Mouse (Mus musculus) left cerebral cortex, postnatal 14 days (tissue): Measurements from ENCODE around the gene Nfkbia. TPM values are rescaled to one million over a fixed set of nuclear protein-coding genes. Genes with fewer than 3 reads are reported as not detected.

Experiments used
- DNase-seq, 2 experiments: peaks; one replicate each; pipeline ENCODE4 v3.0.0; 2021 to 2022; ENCODE audit warnings: low spot score in 2 of 2, mixed read lengths in 1 of 2
- intact Hi-C: fragments of 180-260 bp; cut with DNase I; formaldehyde crosslinking; loops from one replicate; pipeline ENCODE4 v1.15.1; 2025
- long read RNA-seq, 2 experiments: library from polyadenylated mRNA; stranded (forward); transcript quantifications; one replicate each; pipeline ENCODE4 v2.0.0; 2021
- total RNA-seq, 2 experiments: library from RNA; stranded (reverse); gene quantifications; 2 replicates each; pipeline ENCODE4 v1.2.3; 2021

Gene Nfkbia
- 10 to 100 TPM; 28.3 to 46.4 TPM for total RNA-seq
- long read RNA-seq, experiment 1, transcript Nfkbia-201 (6 exons, 1,578 nt): major isoform, 41 of 45 reads
- long read RNA-seq, experiment 1, partial matches to known transcripts: 2 of 45 reads
- long read RNA-seq, experiment 1, other reads (novel, unspliced or antisense): 2 of 45 reads
- long read RNA-seq, experiment 2, transcript Nfkbia-201 (6 exons, 1,578 nt): major isoform, 46 of 52 reads
- long read RNA-seq, experiment 2, partial matches to known transcripts: 1 of 52 reads
- long read RNA-seq, experiment 2, other reads (novel, unspliced or antisense): 5 of 52 reads

DNA sequence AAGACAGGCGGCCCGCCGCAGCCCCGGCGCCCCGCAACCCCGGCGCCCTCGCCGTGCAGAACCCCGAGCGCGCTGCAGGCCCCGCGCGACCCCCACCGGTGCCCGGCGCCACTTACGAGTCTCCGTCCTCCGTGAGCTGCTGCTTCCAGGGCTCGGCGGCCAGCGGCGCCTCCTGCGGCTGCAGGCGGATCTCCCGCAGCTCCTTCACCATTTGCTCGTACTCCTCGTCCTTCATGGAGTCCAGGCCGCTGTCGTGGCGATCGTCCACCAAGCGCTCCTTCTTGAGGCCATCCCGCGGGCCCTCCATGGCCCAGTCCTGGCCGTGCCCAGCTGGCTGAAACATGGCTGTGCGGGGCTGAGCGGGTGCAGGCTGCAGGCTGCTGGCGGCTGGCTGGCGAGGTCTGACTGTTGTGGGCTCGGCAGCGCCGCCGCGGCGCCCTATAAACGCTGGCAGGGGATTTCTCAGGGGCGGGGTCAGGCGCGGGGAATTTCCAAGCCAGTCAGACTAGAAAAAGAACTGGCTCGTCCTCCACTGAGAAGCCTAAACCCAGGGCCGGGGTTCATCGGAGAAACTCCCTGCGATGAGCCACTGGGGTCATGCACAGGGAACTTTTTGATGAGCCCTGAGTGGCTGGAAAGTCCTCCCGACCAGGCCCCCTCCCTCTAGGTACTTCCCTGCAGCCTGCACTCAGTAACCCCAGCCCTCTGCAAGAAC is at the start of gene Nfkbia:
TSS of gene Nfkbia (minus strand) at position 464 of the 715 bp plus-strand sequence.
- intact Hi-C loops: loop anchor here (1.0 to 5.0 kb wide), 3 partner anchors 46 to 93 kb away; no protein-coding TSS in a partner anchor
- peak; percentile 89 to 90 for DNase-seq

DNA sequence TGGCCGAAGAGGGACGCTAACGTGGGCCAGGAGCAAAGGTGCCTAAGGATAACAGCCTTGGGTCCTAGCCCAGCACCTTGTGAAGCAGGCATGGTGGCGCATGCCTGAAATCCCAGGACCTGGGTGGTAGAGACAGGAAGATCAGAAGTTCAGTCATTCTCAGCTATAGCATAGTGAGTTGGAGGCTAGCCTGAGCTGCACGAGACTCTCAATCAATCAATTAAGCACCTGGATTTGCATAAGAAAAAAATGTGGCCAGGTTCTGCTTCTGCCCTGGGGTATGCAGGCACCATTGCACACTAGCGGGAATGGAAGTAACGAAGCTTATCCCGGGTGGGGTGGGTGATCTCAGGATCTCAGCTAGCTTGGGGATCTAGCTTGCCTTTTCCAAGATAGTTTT is 46.7 kb upstream of the Nfkbia start:
- intact Hi-C loops: no loop called here
- no peak for DNase-seq

DNA sequence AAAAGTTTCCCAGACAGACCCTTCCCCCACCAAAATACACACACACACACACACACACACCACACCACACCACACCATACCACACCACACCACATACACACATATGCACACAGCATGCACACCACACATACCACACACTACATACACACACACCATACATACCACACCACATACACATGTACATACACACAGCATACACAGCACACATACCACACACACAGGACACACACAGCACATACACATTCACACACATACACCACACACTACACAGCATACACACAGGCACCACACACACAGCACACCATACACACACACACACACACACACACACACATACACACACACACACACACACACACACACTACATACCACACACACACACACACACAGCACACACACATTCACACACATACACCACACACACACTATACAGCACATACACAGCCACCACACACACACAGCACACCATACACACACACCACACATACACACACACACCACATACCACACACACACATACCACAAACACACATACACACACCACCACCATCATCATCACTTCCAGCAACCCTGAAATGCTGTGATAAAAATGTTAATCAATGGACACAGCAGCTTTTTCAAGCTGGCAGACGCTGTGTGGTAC is 46.0 kb upstream of the Nfkbia start:
- DNase-seq: no peak
- intact Hi-C loops: no loop called here

DNA sequence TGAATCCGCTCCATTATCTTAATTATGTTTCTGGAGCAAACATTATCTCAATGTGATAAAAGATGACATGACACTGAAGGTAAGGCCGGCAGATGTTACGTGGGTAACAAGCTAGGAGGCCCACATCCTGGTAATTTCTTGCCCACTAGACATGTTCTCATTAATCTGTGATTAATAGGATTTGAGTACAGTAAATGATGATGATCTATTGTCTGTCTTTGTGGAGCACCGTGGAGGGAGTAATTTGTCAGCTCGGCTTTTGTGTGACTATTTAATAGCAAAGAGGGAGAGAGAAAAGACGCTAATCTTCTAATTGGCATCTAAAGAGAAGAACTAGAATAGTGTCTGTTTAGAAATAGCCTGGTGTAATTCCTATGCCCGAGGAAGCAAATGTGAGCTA is 45.3 kb upstream of the Nfkbia start:
- DNase-seq: no peak
- intact Hi-C loops: no loop called here

DNA sequence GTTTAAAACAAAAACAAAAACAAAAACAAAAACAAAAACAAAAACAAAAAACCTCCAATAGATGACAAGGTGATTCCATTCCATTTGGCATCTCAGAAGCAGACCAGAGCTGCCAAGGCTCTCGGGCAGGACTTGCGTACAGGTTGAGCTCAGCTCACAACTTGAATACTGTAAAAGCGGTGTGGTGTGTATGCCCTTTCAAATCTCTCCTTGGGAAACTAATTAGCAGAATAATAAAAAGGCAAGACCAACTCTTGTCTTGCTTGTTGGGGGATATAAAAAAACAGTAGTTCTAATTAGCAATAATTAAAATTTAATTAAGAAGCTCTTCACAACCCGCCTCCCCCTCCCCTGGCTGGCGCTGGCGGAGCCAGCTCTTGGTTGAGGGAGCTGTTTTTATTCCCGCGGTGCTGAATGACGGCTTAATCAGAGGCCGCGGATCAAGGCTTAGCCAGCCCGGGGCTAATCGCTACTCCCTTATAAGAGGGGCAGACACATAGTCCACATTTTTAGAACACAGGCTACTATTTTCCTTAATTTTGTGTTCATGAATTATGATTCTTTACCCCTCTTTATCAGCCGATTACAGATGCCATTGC is 44.2 kb upstream of the Nfkbia start:
- no peak for DNase-seq
- intact Hi-C loops: no loop called here

DNA sequence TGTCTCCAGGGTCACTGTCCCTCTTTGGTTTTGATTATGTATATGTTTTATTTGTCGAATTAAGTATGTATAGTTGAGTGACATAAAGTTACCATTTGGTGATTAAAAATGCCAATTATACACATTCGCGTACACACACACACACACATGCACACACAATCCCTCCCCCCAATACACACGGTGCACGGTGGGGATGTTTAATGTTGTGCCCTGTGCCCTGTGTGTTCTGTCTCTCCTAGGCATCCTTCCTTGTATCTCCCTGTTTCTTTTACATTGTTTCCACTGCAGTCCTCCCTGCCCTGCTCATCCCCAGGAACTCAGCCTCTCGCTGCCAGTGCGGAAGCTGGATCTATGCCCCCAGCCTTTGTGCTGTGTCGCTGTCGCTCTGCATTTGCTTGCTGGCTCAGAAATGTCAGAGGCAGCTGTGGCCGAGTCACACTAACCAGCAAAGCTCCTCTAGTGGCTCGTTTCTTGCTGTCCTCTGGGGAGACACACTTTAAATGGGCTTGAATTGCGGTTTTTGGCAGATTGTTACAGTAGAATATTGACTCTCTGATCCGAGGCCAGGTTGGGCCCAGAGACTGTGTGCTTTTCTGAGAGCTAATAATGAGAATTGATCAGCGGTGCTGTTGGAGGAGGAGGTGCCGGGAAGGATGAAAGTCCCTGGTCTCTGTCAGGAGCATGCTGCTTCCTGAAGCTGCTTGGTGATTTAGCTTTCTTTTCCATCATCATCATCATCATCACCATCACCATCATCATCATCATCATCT is 34.7 kb upstream of the Nfkbia start:
- intact Hi-C loops: loop anchor here (10.0 kb wide), 1 partner anchor 198 kb away; no protein-coding TSS in a partner anchor
- DNase-seq: no peak

DNA sequence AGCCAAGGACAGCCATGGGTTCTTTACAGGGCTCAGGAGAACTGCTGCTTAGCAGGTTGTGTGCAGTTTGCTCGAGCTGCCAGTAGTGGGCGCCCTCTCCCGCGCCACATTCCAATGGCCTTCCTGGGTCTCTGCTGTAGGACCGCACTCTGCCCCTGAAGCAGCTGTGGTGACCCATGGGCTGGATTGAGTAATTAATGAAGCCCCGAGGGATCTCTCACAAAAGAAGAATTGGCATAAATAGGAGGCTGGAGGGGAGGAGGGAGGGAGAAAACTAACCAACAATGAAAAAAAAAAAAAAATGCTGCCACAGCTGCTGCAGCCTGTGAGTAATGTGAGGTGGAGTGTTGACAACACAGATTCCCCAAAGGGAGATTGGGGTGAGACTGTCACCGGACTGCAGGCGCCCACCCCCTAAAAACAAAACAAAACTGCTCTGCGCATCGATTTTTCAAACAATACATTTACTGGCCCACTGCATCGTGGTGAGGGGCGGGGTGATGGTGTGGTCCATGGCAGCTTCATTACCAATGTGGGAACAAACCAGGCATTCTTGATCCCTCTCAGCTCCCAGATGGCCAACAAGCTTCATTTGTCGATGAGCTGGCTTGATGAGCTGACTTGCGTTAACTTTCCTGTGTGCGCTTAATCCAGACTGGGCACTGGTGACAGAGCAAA is 25.8 kb upstream of the Nfkbia start:
- intact Hi-C loops: loop anchor here (5.0 kb wide), 1 partner anchor 314 kb away; no protein-coding TSS in a partner anchor
- DNase-seq: peak; percentile 23 to 58

DNA sequence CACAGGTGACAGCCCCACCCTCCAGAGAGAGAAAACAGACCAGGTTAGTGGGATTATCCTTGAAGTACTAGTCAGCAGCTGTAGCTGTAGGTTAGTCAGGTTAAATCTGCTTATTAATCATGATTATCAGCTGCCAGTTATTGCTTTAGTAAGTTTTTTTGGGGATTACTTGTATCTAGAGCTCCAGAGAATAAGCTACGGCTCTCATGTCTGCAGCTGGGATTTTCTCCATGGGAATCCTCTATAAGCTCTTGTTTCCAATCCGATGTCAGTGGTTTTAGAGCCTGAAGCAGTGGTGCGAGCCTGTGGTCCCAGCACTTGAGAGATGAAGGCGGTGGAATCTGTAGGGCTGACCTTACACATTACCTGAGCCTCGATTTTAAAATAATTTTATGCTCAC is 16.4 kb upstream of the Nfkbia start:
- DNase-seq: no peak
- intact Hi-C loops: no loop called here

DNA sequence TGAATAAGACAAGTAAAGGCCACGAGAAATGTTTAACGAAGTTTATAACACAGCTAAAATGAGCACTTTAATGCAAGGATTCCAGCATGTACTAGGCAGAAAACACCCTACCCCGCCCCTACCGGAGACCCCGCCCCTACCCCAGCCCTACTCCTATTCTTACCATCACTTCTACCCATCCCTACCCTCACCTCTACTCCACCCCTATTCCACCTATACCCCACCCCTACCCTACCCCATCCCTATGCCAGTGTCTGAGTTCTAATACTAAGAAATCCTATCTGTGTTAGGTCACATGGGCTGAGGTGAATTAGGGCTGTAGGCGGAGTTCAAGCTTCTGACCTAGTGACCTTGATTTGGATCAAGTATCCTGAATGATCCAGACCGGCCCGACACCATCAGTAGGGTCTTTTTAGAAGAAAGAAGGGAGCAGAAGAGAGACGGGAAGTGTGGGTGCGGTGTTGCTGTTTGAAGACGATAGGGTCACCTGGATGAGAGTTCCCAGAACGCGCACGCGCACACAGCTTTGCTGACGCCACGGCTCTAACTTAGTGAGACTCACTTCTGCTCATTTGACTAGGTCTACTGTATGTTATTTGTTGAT is 15.0 kb upstream of the Nfkbia start:
- DNase-seq: no peak
- intact Hi-C loops: no loop called here

DNA sequence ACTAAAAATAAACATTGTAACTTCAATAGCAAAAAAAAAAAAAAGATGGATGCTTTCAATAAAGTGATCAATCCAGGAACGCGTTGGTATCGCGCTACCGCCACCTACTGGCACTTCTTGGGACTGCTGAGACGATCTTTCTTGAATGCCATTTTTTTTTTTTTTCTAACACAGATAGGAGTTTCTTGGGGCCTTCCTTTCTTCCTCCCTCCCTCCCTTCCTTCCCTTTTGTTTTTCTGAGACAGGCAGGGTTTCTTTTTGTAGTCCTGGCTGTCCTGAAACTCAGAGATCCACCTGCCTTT is 13.5 kb upstream of the Nfkbia start:
- peak; percentile 67 to 70 for DNase-seq
- intact Hi-C loops: no loop called here

DNA sequence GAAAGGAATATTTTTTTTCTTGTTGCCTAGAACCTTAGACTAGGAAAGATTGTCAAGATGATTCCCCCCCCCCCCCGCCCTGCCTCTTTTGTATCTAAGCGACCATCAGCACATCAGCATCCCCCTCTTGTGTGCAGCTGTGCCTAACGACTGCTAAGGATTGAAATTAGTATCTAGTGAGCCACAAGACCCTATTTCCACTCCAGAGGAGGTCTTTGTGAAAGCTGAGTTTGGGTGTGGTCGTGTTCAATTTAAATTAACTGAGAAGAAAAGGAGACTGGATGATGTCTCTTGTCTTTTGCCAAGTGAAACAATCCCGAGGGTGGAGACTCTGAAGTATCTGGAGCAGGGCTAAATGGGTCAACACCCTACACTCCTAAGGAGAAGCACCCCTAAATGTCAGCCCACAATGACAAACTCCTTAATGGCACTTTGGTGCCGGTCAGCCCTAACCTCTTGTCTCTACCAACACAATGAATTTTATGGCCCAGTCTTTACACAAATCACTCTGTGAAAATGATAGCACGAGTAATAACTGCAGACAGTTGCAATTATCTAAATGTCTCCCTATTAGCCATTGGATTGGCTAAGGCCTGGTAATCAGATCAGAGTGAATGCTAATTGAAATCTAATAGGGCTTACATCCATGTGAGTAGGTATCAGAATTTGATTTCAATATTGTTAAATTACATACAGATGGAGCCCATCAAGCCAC is 13.0 kb upstream of the Nfkbia start:
- DNase-seq: no peak
- intact Hi-C loops: no loop called here

DNA sequence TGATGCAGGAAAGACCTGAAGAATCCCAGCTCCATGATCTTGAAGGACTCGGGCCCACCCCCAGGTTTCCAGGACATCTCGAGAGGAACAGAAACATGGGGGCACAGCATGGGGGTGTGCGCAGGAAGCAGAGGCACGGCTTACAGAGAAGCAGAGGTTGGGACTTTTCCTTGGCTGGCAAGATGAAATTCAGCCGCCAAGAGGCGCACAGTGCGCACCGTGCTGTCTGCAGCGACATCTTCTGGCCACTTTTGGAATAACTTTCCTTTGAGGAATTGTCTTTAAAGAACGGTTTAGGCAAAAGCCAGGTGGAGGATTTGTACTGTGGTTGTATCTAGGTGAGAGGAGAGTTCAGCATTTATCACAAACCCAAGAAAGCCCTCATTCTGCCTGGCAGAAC is 6.6 kb upstream of the Nfkbia start:
- peak; percentile 87 to 91 for DNase-seq
- intact Hi-C loops: loop anchor here (1.0 to 2.0 kb wide), 3 partner anchors 126 to 184 kb away; no protein-coding TSS in a partner anchor

DNA sequence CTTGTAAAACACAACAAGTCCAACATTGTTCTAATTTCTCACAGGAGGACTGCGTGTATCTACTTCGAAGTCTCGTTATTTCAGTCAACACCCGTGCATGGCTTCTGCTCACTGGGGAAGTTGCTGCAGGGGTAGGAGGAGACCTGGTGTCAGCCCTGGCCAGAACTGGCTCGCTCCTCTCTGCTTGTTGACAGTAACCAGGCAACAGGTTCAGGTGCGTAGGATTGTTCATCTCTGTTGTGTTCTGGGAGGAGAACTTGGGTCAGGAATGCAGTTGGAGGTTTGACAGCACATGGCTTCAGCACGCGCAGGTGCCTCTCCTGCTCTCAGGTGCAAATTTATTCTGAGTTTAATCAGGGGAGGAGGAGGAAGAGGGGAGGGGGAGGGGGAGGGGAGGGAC is 5.3 kb upstream of the Nfkbia start:
- DNase-seq: no peak
- intact Hi-C loops: loop anchor here (2.0 kb wide), 2 partner anchors 125 to 143 kb away; no protein-coding TSS in a partner anchor

DNA sequence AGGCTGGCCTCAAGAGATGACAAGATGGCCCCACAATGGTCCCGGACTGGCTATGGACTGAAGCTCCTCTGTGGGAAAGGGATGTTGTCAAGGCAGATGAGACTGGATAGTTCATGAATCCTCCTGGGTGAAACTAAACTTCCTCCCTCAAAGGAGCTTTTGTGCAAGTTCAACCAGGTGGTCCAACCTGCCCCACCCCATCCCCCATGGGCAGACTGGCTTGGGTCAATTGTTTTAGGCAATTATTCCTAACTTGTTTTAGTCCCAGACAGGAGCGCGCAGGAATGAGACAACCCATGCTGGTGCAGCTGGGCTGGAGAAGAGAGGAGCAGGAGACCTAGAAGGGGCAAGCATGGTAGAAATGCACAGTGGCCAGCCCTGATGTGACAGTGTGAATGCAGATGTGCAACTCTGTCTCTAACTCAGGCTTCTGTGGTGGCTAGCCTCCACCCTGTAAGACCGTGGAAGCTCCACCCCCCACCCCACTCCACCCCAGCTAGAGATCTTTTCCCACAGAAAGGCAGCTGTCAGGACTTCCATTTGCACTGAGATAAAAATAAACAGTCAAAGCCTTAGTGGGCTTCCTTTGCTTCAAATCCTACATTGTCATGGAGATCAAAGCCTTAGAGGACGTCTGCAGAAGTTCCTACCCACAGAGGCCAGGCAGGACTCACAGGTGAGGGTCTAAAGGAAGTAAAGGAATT is 3.6 kb upstream of the Nfkbia start:
- intact Hi-C loops: no loop called here
- no peak for DNase-seq

DNA sequence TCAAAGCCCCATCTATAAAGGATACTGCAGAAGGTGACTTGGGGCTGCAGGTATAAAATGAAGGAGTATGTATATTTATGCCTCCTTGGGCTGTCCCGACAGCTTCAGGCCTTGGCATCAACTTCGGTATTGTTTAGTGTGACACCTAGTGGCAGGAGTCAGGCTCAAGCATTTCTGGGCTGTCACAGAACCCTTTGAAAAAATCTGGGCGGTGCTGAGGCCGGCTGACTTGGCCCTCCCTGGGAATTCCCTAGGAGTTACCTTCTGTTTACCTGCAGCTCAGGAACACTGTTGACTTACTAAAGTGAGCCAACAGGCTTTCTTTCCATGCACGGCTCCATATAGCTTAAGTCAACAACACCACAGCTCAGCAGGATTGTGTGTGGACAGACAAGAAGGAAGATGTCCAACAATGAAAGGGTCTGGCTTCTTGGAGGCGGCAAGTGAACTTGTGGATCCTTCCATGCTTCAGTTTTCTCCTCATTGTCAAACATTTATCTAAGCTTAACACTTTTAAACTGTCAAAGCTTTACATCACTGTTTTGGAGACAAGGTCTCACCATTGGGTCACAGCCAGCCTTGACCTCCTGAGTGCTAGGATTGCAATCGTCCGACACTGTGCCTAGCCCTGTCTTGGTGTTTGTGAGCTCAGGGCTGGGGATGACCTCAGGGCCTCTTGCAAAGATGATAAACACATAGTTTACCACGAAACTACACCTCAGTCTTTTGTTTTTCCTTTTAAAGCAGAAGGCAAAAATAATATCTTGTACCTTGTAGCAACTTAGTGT is 2.9 kb upstream of the Nfkbia start:
- intact Hi-C loops: no loop called here
- DNase-seq: peak; percentile 62 to 71

DNA sequence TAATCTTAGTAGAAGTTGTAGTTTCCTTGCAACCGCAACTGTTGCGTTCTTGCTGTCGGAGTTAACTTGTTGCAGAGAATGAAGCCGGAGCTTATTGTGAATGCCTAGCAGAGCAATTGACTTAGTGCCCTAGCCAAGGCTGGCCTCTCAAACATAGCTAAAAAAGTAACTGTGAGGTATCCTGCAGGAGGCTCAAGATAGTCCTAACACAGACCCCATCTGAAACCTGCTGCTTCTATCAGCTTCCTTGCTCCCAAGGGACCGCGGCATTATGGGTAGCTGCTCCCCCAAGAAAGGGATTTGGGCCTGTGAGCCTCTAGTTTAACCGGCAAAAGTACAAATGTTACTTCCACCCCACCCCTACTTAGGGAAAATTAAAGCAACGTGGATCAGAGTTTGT is 934 bp upstream of the Nfkbia start:
- intact Hi-C loops: loop anchor here (2.0 to 5.0 kb wide), 2 partner anchors 47 to 56 kb away; no protein-coding TSS in a partner anchor
- DNase-seq: no peak
